Mouse (Mus musculus) heart, embryonic 14.5 days (tissue): ENCODE measurements around the gene Pkp1. TPM values are rescaled to one million over a fixed set of nuclear protein-coding genes. Genes with fewer than 3 reads are reported as not detected.

Experiments
- ATAC-seq: fragments of 200-750 bp; cut with Nextera tagmentation; 2 replicates; pipeline ENCODE4 v1.8.0; 2017; ENCODE audit warnings: low read depth, moderate TSS enrichment; ENCODE audit not compliant: insufficient number of reproducible peaks, insufficient read depth, low FRiP score
- H3K27ac ChIP-seq, 2 experiments: fragments of 200-500 bp in 1 of 2; fragments of 300-500 bp in 1 of 2; sonication (generic) in 1 of 2; replicated peaks in 1 of 2; 2 replicates each; pipeline ENCODE4 v1.5.1; 2012 to 2014; ENCODE audit warnings: low read depth in 2 of 2, low read length in 2 of 2, control low read depth in 1 of 2, mild to moderate bottlenecking in 1 of 2, mixed read lengths in 1 of 2; ENCODE audit not compliant: control insufficient read depth in 1 of 2, insufficient read depth in 1 of 2
- H3K27me3 ChIP-seq: fragments of 300-500 bp; sonication (generic); 2 replicates; pipeline ENCODE4 v1.6.1; 2014; ENCODE audit warnings: mild to moderate bottlenecking, low read length, control low read depth; ENCODE audit not compliant: control insufficient read depth, insufficient read depth
- H3K36me3 ChIP-seq: fragments of 300-500 bp; sonication (generic); 2 replicates; pipeline ENCODE4 v1.6.1; 2014; ENCODE audit warnings: mild to moderate bottlenecking, control low read depth, low read length, mixed read lengths; ENCODE audit not compliant: control insufficient read depth, insufficient read depth
- H3K4me1 ChIP-seq, 2 experiments: fragments of 200-500 bp in 1 of 2; fragments of 300-500 bp in 1 of 2; sonication (generic) in 1 of 2; 2 replicates each; pipeline ENCODE4 v1.6.1; 2012 to 2014; ENCODE audit warnings: low read length in 2 of 2, control low read depth in 1 of 2, mixed read lengths in 1 of 2; ENCODE audit not compliant: control insufficient read depth in 2 of 2, insufficient read depth in 2 of 2
- H3K4me2 ChIP-seq: fragments of 300-500 bp; sonication (generic); 2 replicates; pipeline ENCODE4 v1.6.1; 2014; ENCODE audit warnings: mild to moderate bottlenecking, low read length
- H3K4me3 ChIP-seq, 2 experiments: fragments of 200-500 bp in 1 of 2; fragments of 300-500 bp in 1 of 2; sonication (generic) in 1 of 2; 2 replicates each; pipeline ENCODE4 v1.5.1; 2012 to 2014; ENCODE audit warnings: low read length in 2 of 2, mild to moderate bottlenecking in 2 of 2, control low read depth in 1 of 2, low read depth in 1 of 2, moderate library complexity in 1 of 2; ENCODE audit not compliant: control insufficient read depth in 1 of 2, insufficient read depth in 1 of 2
- H3K9ac ChIP-seq: fragments of 300-500 bp; sonication (generic); 2 replicates; pipeline ENCODE4 v1.6.1; 2014; ENCODE audit warnings: mild to moderate bottlenecking, low read length
- H3K9me3 ChIP-seq: fragments of 300-500 bp; sonication (generic); 2 replicates; pipeline ENCODE4 v1.6.1; 2016; ENCODE audit warnings: low read length, control low read depth; ENCODE audit not compliant: control insufficient read depth
- WGBS: fragments of 180-500 bp; shearing (Covaris S2); extraction: QIAGEN DNeasy Blood & Tissue Kit; methylation state at CpG from one replicate; pipeline ENCODE4 v1.1.7; 2014; 5-methylcytosine and 5-hydroxymethylcytosine counted together
- polyA plus RNA-seq: library from polyadenylated mRNA; unstranded; fragments of >200 nt; fragmentation: Nextera tagmentation; extraction: Ambion mirVana; gene quantifications from 2 replicates; pipeline ENCODE4 v1.2.1, GENCODE M21; 2014

The Pkp1 gene
- polyA plus RNA-seq, 1 experiment from 2014 or later = 0.08 TPM

DNA sequence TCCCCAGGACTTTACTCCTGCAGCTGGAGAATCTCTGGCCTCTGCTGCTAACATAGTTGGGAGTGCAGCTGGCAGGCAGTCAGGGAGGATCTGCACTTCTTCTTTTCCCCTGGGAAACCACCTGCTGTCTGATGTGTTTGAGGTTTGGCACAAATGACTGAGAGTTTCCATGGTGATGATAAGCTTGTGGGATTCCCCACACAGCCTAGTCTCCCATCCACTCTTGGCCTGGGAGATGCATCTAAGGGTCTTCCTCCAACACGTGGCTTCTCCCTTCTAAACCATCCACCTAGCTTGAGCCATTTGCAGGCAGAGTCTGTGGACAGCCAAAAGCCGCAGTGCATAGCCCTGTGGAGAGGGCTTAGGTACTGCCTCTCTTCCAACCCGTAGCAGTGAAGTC is 10.9 kb upstream of the Pkp1 start:
- WGBS = 56% methylated on average over 3 of the region's 3 CpGs
- no peak overlapping the region for H3K4me2 ChIP-seq

DNA sequence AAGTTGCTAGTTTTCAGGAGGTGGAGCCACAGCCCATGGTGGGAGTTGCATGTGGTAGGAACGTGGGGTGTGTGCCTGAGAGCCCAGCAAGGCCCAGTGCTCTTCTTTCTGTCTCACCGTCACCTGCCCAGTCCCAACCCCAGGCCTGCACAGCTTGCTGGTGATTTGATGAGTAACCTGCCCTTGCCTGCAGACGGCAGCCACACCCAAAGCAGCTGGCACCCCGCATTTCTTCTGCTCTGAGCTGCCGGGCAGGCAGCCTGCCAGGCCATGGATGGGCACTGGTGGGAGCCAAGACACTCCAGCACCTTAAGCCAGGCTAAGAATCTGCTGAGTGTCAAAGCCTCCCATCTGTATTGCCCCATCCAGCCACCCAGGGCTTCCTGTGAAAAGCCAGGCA is 6.8 kb upstream of the Pkp1 start:
- Histone ChIP-seq H3K4me2 (no peak overlapping the region), H3K27me3 (peaks cover 30% of the 10 kb centered on the region), H3K27ac (no peak overlapping the region), H3K9ac (no peak overlapping the region), H3K36me3 (no peaks in the 10 kb centered on the region), H3K4me3 (no peak overlapping the region), H3K9me3 (no peaks in the 10 kb centered on the region), H3K4me1 (no peaks in the 10 kb centered on the region)
- 66% methylated on average over 5 of the region's 5 CpGs for WGBS
- ATAC-seq = no peak

More for the DNA sequence above, 10.9 kb upstream of the Pkp1 start:
- Histone ChIP-seq H3K27ac (no peak overlapping the region), H3K4me3 (no peak overlapping the region), H3K4me1 (no peaks in the 10 kb centered on the region), H3K27me3 (peaks cover 8% of the 10 kb centered on the region), H3K9me3 (peaks cover 5% of the 10 kb centered on the region), H3K36me3 (no peaks in the 10 kb centered on the region), H3K9ac (no peak overlapping the region)
- ATAC-seq = no peak

DNA sequence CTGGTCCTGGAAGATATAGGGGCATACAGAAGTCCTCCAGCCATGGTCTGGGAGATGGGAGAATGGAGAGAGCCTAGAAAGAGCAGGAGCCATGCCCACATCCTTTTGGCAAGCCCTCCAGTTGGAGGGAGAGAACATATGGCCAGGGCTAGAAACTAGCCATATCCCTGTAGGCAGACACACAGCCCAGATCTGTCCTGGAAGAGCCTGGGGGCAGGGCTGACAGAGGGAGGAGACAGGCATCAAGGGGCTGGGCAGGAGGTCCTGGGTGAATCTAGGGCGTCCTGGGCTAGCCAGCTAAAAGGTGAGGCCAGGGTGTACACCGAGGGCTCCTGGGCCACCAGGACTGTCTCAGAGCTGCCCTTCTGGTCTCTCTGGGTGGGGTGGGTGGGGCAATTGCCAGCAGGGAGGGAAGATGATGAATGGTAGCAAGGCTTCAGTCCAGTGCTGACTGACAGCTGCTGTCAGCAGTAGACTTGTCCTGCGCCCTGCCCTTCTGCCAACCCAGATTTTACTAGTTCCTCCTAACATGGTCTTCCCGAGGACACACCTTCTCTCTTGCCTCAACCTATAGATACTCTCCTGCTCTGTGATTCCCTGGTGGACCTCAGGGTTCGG is 5.5 kb upstream of the Pkp1 start:
- H3K9ac ChIP-seq = no peak overlapping the region
- no peak overlapping the region for H3K27ac ChIP-seq
- H3K9me3 ChIP-seq = no peaks in the 10 kb centered on the region
- no peak overlapping the region for H3K4me2 ChIP-seq
- 61% methylated on average over 5 of the region's 5 CpGs for WGBS
- no peaks in the 10 kb centered on the region for H3K36me3 ChIP-seq
- H3K4me1 ChIP-seq = no peaks in the 10 kb centered on the region
- H3K27me3 ChIP-seq = peaks cover 44% of the 10 kb centered on the region
- H3K4me3 ChIP-seq = no peak overlapping the region
- no peak for ATAC-seq

DNA sequence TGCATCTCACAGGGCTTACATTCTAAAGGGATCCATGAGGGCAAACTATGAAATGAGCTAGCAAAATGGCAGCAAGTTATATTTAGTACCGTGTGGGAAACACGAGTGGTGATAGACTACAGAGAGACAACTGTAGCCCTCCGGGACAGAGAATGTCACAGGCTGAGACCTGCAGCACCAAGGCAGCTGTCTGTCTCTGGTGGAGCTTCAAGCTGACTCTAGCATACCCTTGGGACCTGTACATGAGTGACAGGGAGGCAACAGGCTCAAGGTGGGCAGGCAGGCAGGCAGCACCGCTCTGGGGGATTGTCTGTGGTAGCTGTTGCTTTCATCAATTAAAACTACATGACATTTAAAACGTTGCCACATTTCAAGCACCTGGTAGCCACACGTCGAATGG is 4.2 kb upstream of the Pkp1 start:
- Histone ChIP-seq H3K27me3 (peaks cover 57% of the 10 kb centered on the region), H3K27ac (no peak overlapping the region), H3K4me2 (no peak overlapping the region), H3K4me1 (peaks cover 3% of the 10 kb centered on the region in 2 experiments; a peak in 2 of 4 replicates), H3K9me3 (no peaks in the 10 kb centered on the region), H3K9ac (no peak overlapping the region), H3K36me3 (no peaks in the 10 kb centered on the region), H3K4me3 (no peak overlapping the region)
- ATAC-seq = no peak
- 62% methylated on average over 7 of the region's 7 CpGs for WGBS

DNA sequence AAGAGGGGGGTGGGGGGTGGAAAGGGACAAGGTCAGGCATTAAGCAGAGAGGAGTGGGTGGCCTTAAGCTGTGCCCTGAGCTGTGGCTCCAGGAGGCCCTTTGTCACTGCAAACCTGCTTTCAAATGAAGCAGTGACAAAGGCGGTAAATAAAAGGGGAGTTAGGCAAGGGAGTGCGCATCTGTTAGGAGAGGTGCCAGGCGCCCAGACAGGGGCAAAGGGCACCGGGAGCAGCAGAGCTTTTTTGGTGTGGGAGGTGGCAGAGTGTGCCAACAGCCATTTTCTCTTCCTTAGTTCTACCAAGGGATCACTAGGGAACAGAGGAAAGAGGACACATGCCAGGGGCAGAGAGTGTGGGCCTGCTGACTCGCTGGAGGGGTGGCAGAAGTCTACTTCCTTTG is 1.8 kb downstream of the Pkp1 start:
- no peaks in the 10 kb centered on the region for H3K9me3 ChIP-seq
- no peak overlapping the region for H3K27ac ChIP-seq
- no peak overlapping the region for H3K4me2 ChIP-seq
- peaks cover 74% of the 10 kb centered on the region for H3K27me3 ChIP-seq
- no peaks in the 10 kb centered on the region for H3K36me3 ChIP-seq
- WGBS = 31% methylated on average over 5 of the region's 5 CpGs
- ATAC-seq = no peak
- peaks cover 3% of the 10 kb centered on the region in 2 experiments; a peak in 2 of 4 replicates for H3K4me1 ChIP-seq
- no peak overlapping the region for H3K4me3 ChIP-seq
- H3K9ac ChIP-seq = no peak overlapping the region

DNA sequence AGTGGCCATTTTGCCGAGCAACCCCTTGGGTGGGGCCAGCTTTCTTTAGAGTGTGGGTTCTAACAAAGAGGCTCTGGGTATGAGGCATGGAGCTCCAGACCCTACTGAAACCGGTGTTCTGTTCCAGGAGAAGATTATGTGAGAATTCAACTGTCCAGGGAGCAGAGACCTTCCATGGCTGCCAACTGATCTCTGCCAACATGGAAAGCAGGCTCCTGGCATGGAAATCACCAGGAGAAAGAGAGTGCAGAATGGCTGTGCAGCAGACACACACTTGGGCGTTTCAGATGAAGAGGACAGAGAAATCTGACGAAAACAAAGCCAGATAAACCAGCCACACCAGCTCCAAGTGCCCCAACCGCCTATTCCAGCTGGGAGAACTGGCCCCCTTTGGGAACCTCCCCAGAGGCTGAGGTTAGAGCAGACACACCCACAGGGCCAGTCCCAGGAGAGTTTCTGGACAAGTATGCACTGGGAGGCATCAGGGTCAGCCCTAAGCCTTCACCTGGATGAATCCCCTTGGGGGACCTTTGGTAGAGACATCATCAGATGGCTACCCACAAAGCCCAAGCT is 2.4 kb downstream of the Pkp1 start:
- H3K9ac ChIP-seq = no peak overlapping the region
- no peaks in the 10 kb centered on the region for H3K9me3 ChIP-seq
- WGBS = 30% methylated on average over 5 of the region's 5 CpGs
- H3K36me3 ChIP-seq = no peaks in the 10 kb centered on the region
- H3K4me3 ChIP-seq = no peak overlapping the region
- H3K27me3 ChIP-seq = peaks cover 72% of the 10 kb centered on the region
- no peak overlapping the region for H3K4me2 ChIP-seq
- peaks cover 3% of the 10 kb centered on the region in 2 experiments; a peak in 2 of 4 replicates for H3K4me1 ChIP-seq
- H3K27ac ChIP-seq = no peak overlapping the region
- ATAC-seq = no peak

DNA sequence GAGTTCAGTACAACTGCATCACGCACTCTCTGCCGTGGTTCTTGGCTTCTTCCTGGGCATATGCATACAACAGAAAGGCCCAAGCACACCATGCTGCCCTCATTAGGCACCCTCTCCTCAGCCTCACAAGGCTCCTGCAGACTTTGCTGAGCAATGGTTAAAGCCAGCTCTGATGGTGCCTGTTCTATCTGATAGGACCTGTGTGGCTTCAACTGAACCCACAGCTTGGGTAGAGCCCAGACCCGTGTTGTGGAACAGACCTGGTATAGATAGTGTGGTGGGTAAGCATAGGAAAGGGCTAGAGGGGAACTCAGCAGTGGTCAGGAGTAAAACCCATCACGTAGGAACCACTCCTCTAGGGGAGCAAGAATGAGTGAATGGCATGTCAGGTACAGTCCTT is 5.3 kb downstream of the Pkp1 start:
- Histone ChIP-seq H3K4me2 (no peak overlapping the region), H3K27ac (no peak overlapping the region), H3K4me3 (no peak overlapping the region), H3K36me3 (no peaks in the 10 kb centered on the region), H3K9ac (no peak overlapping the region), H3K9me3 (no peaks in the 10 kb centered on the region), H3K4me1 (peaks cover 5 to 9% of the 10 kb centered on the region in 2 experiments; a peak in 1 of 4 replicates), H3K27me3 (peaks cover 50% of the 10 kb centered on the region)
- 67% methylated on average over 4 of the region's 4 CpGs for WGBS
- no peak for ATAC-seq

DNA sequence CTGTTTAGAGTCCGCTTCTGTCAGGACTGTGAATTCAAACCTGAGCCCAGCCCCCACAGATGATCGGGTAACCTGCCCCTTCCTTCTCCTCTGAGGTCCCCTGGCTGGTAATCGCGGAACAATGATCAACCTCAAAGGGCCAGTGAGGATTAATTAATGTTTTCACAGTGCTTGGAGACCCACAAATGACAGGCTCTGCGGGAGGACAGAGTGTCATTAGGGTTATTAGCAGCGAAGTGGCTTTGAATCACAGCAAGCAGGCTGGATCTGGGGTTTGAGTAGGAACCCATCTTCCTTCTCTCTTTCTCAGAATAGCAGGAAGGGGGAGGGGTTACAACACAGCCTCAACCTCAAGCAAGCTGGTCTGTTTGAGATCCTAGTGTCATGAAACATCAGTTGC is 9.6 kb downstream of the Pkp1 start:
- H3K9ac ChIP-seq = no peak overlapping the region
- no peak overlapping the region for H3K4me2 ChIP-seq
- peaks cover 5 to 8% of the 10 kb centered on the region in 2 experiments; a peak in 1 of 4 replicates for H3K4me1 ChIP-seq
- WGBS = 33% methylated on average over 6 of the region's 6 CpGs
- H3K27ac ChIP-seq = no peak overlapping the region
- peaks cover 11% of the 10 kb centered on the region for H3K27me3 ChIP-seq
- no peaks in the 10 kb centered on the region for H3K36me3 ChIP-seq
- no peaks in the 10 kb centered on the region for H3K9me3 ChIP-seq
- ATAC-seq = no peak
- H3K4me3 ChIP-seq = no peak overlapping the region
